Mouse (Mus musculus): ENCODE data around the gene Majin. TPM values are rescaled to one million over a fixed set of nuclear protein-coding genes. Genes with fewer than 3 reads are reported as not detected.

Gene Majin
- polyA plus RNA-seq, 1 experiment from 2014 or later, result not detected

DNA sequence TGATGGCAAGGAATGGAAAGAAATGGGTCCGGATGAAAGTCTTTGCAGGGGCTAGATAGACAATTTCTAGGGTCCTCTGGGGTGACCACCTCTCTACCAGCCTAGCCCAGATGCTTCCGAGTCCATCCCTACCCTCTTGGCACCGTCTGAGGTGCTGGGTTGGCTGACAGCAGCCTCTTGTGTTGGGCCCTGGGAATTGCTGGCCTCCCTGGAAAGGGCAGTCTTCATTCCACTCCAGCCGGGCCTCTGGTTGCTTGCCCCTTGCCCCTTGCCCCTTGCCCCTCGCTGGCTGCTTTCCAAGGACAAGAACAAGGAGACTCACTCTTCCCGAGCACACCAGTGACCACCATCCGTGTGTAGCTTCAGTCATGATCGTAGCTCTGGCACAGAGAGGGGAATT is 27.8 kb upstream of the Majin start:
- no peak overlapping the region for H3K4me2 ChIP-seq (ENCODE audit: low read depth, low read length)
- 52% methylated on average over 8 of the region's 8 CpGs for WGBS
- DNase-seq (ENCODE audit: low spot score) (no peak), ATAC-seq (ENCODE audit: low read depth) (no peak)
- no peak overlapping the region for H3K9ac ChIP-seq (ENCODE audit: low read depth, low read length)
- no peaks in the 10 kb centered on the region for H3K4me1 ChIP-seq (ENCODE audit: control insufficient read depth, insufficient read depth, low read length)
- no peaks in the 10 kb centered on the region for H3K36me3 ChIP-seq (ENCODE audit: control insufficient read depth, insufficient read depth, low read length)
- no peak overlapping the region for H3K27ac ChIP-seq (replicated peaks; ENCODE audit: low read depth, low read length)
- H3K9me3 ChIP-seq (ENCODE audit: control insufficient read depth, low read length), result no peaks in the 10 kb centered on the region
- no peak overlapping the region for H3K4me3 ChIP-seq (ENCODE audit: low read depth, low read length)
- H3K27me3 ChIP-seq (replicated peaks; ENCODE audit: control insufficient read depth, insufficient read depth, low read length), result no peaks in the 10 kb centered on the region

- no peaks in the 10 kb centered on the region for H3K9me3 ChIP-seq (ENCODE audit: control insufficient read depth, low read length)
- no peak overlapping the region for H3K9ac ChIP-seq (ENCODE audit: low read depth, low read length)
- H3K4me2 ChIP-seq (ENCODE audit: low read depth, low read length), result no peak overlapping the region
- WGBS, result 63% methylated on average over 6 of the region's 6 CpGs
- ATAC-seq (ENCODE audit: low read depth) (no peak), DNase-seq (ENCODE audit: low spot score) (no peak)
- H3K4me3 ChIP-seq (ENCODE audit: low read depth, low read length), result no peak overlapping the region
- H3K4me1 ChIP-seq (ENCODE audit: control insufficient read depth, insufficient read depth, low read length), result no peaks in the 10 kb centered on the region
- H3K27ac ChIP-seq (replicated peaks; ENCODE audit: low read depth, low read length), result no peak overlapping the region
- no peaks in the 10 kb centered on the region for H3K36me3 ChIP-seq (ENCODE audit: control insufficient read depth, insufficient read depth, low read length)
- H3K27me3 ChIP-seq (replicated peaks; ENCODE audit: control insufficient read depth, insufficient read depth, low read length), result no peaks in the 10 kb centered on the region
Observed at GRCm38 (mm10) chr19:6157220-6157619, 27.0 kb upstream of the Majin start.

DNA sequence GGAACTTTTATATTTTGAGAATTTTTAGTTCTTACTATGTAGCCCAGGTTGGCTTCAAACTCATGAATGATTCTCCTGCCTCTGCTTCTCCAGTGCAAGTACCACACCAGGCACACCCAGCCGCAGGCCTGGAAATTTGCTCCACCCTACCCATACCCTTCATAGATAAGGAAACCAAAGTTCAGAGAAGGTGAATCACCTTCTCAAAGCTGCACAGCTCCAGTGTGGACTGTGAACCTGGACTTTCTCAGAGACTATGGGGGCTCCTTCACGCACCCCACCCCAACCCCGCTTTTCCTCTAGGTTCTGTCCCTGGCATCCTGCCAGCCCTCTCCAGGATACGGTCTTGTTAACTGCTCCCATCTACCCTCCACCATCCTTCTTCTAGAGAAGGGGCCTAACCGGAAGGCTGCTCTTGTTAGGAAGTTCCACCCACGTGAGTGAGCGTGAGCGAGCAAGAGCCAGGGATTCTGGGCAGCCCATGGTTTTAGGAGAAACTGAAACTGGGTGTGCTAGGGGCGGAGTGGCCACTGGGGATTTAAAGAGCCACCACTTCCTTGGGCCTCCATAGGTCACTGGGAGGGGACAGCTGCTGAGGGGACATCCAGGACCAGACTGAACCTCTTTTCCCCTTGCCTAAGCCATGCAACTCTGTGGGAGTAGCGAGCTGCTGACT is 20.2 kb upstream of the Majin start:
- Histone ChIP-seq H3K9me3 (ENCODE audit: control insufficient read depth, low read length) (no peaks in the 10 kb centered on the region), H3K9ac (ENCODE audit: low read depth, low read length) (no peak overlapping the region), H3K27ac (replicated peaks; ENCODE audit: low read depth, low read length) (no peak overlapping the region), H3K27me3 (replicated peaks; ENCODE audit: control insufficient read depth, insufficient read depth, low read length) (no peaks in the 10 kb centered on the region), H3K4me2 (ENCODE audit: low read depth, low read length) (no peak overlapping the region), H3K4me3 (ENCODE audit: low read depth, low read length) (no peak overlapping the region), H3K4me1 (ENCODE audit: control insufficient read depth, insufficient read depth, low read length) (no peaks in the 10 kb centered on the region), H3K36me3 (ENCODE audit: control insufficient read depth, insufficient read depth, low read length) (no peaks in the 10 kb centered on the region)
- ATAC-seq (ENCODE audit: low read depth) (no peak), DNase-seq (ENCODE audit: low spot score) (no peak)
- 64% methylated on average over 10 of the region's 10 CpGs for WGBS

DNA sequence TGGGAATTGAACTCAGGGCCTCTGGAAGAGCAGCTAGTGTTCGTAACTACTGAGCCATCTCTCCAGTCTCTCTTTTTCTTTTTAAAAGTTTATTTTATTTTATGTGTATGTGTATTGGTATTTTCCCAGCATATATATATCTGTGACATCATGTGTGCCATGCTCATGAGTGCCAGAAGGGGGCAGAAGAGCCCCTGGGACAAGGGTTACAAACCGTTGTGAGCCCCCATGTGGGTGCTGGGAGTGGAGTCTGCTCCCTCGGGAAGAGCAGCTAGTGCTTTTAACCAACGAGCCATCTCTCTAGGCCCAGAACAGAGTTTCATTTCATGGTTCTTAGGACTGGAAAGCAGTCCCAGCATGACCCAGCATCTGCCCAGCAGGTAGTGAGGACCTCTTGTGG is 17.4 kb upstream of the Majin start:
- Histone ChIP-seq H3K4me1 (ENCODE audit: control insufficient read depth, insufficient read depth, low read length) (no peaks in the 10 kb centered on the region), H3K4me3 (ENCODE audit: low read depth, low read length) (no peak overlapping the region), H3K27me3 (replicated peaks; ENCODE audit: control insufficient read depth, insufficient read depth, low read length) (no peaks in the 10 kb centered on the region), H3K27ac (replicated peaks; ENCODE audit: low read depth, low read length) (no peak overlapping the region), H3K9me3 (ENCODE audit: control insufficient read depth, low read length) (no peaks in the 10 kb centered on the region), H3K4me2 (ENCODE audit: low read depth, low read length) (no peak overlapping the region), H3K9ac (ENCODE audit: low read depth, low read length) (no peak overlapping the region), H3K36me3 (ENCODE audit: control insufficient read depth, insufficient read depth, low read length) (no peaks in the 10 kb centered on the region)
- WGBS, result 70% methylated on average over 4 of the region's 4 CpGs
- ATAC-seq (ENCODE audit: low read depth) (no peak), DNase-seq (ENCODE audit: low spot score) (no peak)

DNA sequence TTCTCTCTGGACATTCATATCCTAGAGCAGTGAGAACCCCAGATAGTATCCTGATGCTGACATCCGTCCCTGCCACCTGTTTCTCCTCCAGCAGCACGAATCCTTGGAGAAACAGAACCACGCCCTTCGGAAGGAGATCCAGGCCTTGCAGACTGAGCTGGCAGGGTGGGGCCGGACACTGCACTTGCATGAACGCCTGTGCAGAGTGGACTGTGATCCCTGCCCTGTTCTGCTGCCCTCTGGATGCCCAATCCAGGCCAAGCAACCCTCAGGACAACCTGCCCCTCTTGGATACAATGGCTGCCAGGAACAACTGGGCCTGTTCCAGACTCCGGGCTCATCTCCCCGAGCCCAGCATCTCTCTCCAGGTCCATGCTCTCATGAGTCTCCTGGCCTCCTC is 13.0 kb upstream of the Majin start:
- 76% methylated on average over 8 of the region's 8 CpGs for WGBS
- Histone ChIP-seq H3K4me1 (ENCODE audit: control insufficient read depth, insufficient read depth, low read length) (no peaks in the 10 kb centered on the region), H3K4me2 (ENCODE audit: low read depth, low read length) (no peak overlapping the region), H3K4me3 (ENCODE audit: low read depth, low read length) (no peak overlapping the region), H3K27ac (replicated peaks; ENCODE audit: low read depth, low read length) (no peak overlapping the region), H3K9me3 (ENCODE audit: control insufficient read depth, low read length) (no peaks in the 10 kb centered on the region), H3K36me3 (ENCODE audit: control insufficient read depth, insufficient read depth, low read length) (no peaks in the 10 kb centered on the region), H3K27me3 (replicated peaks; ENCODE audit: control insufficient read depth, insufficient read depth, low read length) (no peaks in the 10 kb centered on the region), H3K9ac (ENCODE audit: low read depth, low read length) (no peak overlapping the region)
- DNase-seq (ENCODE audit: low spot score) (no peak), ATAC-seq (ENCODE audit: low read depth) (no peak)

GRCm38 (mm10) chr19:6174771-6175170 is 9.4 kb upstream of the Majin start:
- Histone ChIP-seq H3K27ac (replicated peaks; ENCODE audit: low read depth, low read length) (no peak overlapping the region), H3K4me2 (ENCODE audit: low read depth, low read length) (no peak overlapping the region), H3K27me3 (replicated peaks; ENCODE audit: control insufficient read depth, insufficient read depth, low read length) (no peaks in the 10 kb centered on the region), H3K9ac (ENCODE audit: low read depth, low read length) (no peak overlapping the region), H3K9me3 (ENCODE audit: control insufficient read depth, low read length) (no peaks in the 10 kb centered on the region), H3K36me3 (ENCODE audit: control insufficient read depth, insufficient read depth, low read length) (no peaks in the 10 kb centered on the region), H3K4me1 (ENCODE audit: control insufficient read depth, insufficient read depth, low read length) (no peaks in the 10 kb centered on the region), H3K4me3 (ENCODE audit: low read depth, low read length) (no peak overlapping the region)
- DNase-seq (ENCODE audit: low spot score), result peak; percentile 15
- WGBS, result 22% methylated on average over 5 of the region's 5 CpGs
- no peak for ATAC-seq (ENCODE audit: low read depth)

- H3K36me3 ChIP-seq (ENCODE audit: control insufficient read depth, insufficient read depth, low read length), result no peaks in the 10 kb centered on the region
- no peak overlapping the region for H3K27ac ChIP-seq (replicated peaks; ENCODE audit: low read depth, low read length)
- H3K9me3 ChIP-seq (ENCODE audit: control insufficient read depth, low read length), result no peaks in the 10 kb centered on the region
- ATAC-seq (ENCODE audit: low read depth) (no peak), DNase-seq (ENCODE audit: low spot score) (no peak)
- no peak overlapping the region for H3K4me3 ChIP-seq (ENCODE audit: low read depth, low read length)
- H3K9ac ChIP-seq (ENCODE audit: low read depth, low read length), result no peak overlapping the region
- no peaks in the 10 kb centered on the region for H3K4me1 ChIP-seq (ENCODE audit: control insufficient read depth, insufficient read depth, low read length)
- 87% methylated on average over 4 of the region's 6 CpGs for WGBS
- H3K4me2 ChIP-seq (ENCODE audit: low read depth, low read length), result no peak overlapping the region
- no peaks in the 10 kb centered on the region for H3K27me3 ChIP-seq (replicated peaks; ENCODE audit: control insufficient read depth, insufficient read depth, low read length)
Observed at GRCm38 (mm10) chr19:6178775-6179174, 5.4 kb upstream of the Majin start.

- no peak overlapping the region for H3K4me2 ChIP-seq (ENCODE audit: low read depth, low read length)
- 12% methylated on average over 5 of the region's 5 CpGs for WGBS
- no peak overlapping the region for H3K9ac ChIP-seq (ENCODE audit: low read depth, low read length)
- H3K4me1 ChIP-seq (ENCODE audit: control insufficient read depth, insufficient read depth, low read length), result no peaks in the 10 kb centered on the region
- DNase-seq (ENCODE audit: low spot score) (peak; percentile 70), ATAC-seq (ENCODE audit: low read depth) (no peak)
- H3K27ac ChIP-seq (replicated peaks; ENCODE audit: low read depth, low read length), result no peak overlapping the region
- no peaks in the 10 kb centered on the region for H3K27me3 ChIP-seq (replicated peaks; ENCODE audit: control insufficient read depth, insufficient read depth, low read length)
- H3K4me3 ChIP-seq (ENCODE audit: low read depth, low read length), result no peak overlapping the region
- no peaks in the 10 kb centered on the region for H3K36me3 ChIP-seq (ENCODE audit: control insufficient read depth, insufficient read depth, low read length)
- no peaks in the 10 kb centered on the region for H3K9me3 ChIP-seq (ENCODE audit: control insufficient read depth, low read length)
Observed at GRCm38 (mm10) chr19:6181629-6182028, 2.6 kb upstream of the Majin start.

GRCm38 (mm10) chr19:6182534-6182933 is 1.7 kb upstream of the Majin start:
- H3K27ac ChIP-seq (replicated peaks; ENCODE audit: low read depth, low read length), result no peak overlapping the region
- H3K4me1 ChIP-seq (ENCODE audit: control insufficient read depth, insufficient read depth, low read length), result no peaks in the 10 kb centered on the region
- peak; percentile 65 for DNase-seq (ENCODE audit: low spot score)
- WGBS, result 10% methylated on average over 3 of the region's 3 CpGs
- peak; percentile 94 for ATAC-seq (ENCODE audit: low read depth)
- no peaks in the 10 kb centered on the region for H3K27me3 ChIP-seq (replicated peaks; ENCODE audit: control insufficient read depth, insufficient read depth, low read length)
- no peak overlapping the region for H3K4me3 ChIP-seq (ENCODE audit: low read depth, low read length)
- H3K9ac ChIP-seq (ENCODE audit: low read depth, low read length), result no peak overlapping the region
- H3K9me3 ChIP-seq (ENCODE audit: control insufficient read depth, low read length), result no peaks in the 10 kb centered on the region
- no peaks in the 10 kb centered on the region for H3K36me3 ChIP-seq (ENCODE audit: control insufficient read depth, insufficient read depth, low read length)
- no peak overlapping the region for H3K4me2 ChIP-seq (ENCODE audit: low read depth, low read length)

All from embryonic facial prominence, embryonic 14.5 days (tissue).